ENCODE assay signal across 9 mouse cellular contexts in genomic region chr17:15343071-15343822, GRCm38 (mm10). TPM values are rescaled to one million over a fixed set of nuclear protein-coding genes. Genes with fewer than 3 reads are reported as not detected.
DNase-seq lines count a peak whose midpoint lies in the region; ATAC-seq and TF ChIP-seq lines count a peak whose summit lies in the region.
"Had no signal": no experiment of that assay in that cellular context is flagged by ENCODE, and none has a peak within 500 bp of the region (broad histone marks: within the 10 kb centered on the region; RNA-seq: fewer than 3 reads in every experiment).

No protein-coding gene starts in this region.

- no peak; the same call in 1 of the 2 replicates for ATAC-seq in liver, embryonic 11.5 days (replicated peaks; ENCODE audit: low FRiP score)
- no peak for ATAC-seq in liver, embryonic 12.5 days
- ATAC-seq in embryonic facial prominence, embryonic 11.5 days (replicated peaks; ENCODE audit: insufficient number of reproducible peaks, low FRiP score, low TSS enrichment, low read depth): peak; percentile 94

- H3K4me3 ChIP-seq in liver, embryonic 11.5 days (ENCODE audit: low read depth, low read length): no peak overlapping the region
- no peak overlapping the region for H3K4me3 ChIP-seq in liver, embryonic 12.5 days
- no peak overlapping the region for H3K4me3 ChIP-seq in embryonic facial prominence, embryonic 11.5 days (ENCODE audit: low read depth, low read length)
- no peak overlapping the region for H3K4me3 ChIP-seq in thymus, adult 2 months (ENCODE audit: control insufficient read depth, insufficient read depth, low read length)
- H3K4me3 ChIP-seq: stomach, embryonic 15.5 days had no signal

- no peak overlapping the region for H3K9ac ChIP-seq in liver, embryonic 11.5 days (ENCODE audit: low read depth, low read length)
- no peak overlapping the region for H3K9ac ChIP-seq in liver, embryonic 12.5 days
- H3K9ac ChIP-seq in embryonic facial prominence, embryonic 11.5 days (replicated peaks; ENCODE audit: low read length): peak overlapping the region; percentile 0; the same call in 1 of the 2 replicates
- H3K9ac ChIP-seq: stomach, embryonic 15.5 days had no signal

- no peaks in the 10 kb centered on the region for H3K27me3 ChIP-seq in liver, embryonic 11.5 days (replicated peaks; ENCODE audit: control insufficient read depth, insufficient read depth, low read length)
- no peaks in the 10 kb centered on the region; the same call in 1 of the 2 replicates for H3K27me3 ChIP-seq in liver, embryonic 12.5 days (replicated peaks)
- no peaks in the 10 kb centered on the region for H3K27me3 ChIP-seq in embryonic facial prominence, embryonic 11.5 days (ENCODE audit: control insufficient read depth, insufficient read depth, low read length)
- H3K27me3 ChIP-seq in thymus, adult 2 months (ENCODE audit: control insufficient read depth, insufficient read depth, low read length): no peaks in the 10 kb centered on the region
- H3K27me3 ChIP-seq: stomach, embryonic 15.5 days had no signal

- TF ChIP-seq POLR2A in thymus, adult 2 months (IDR thresholded peaks at IDR 0.05; ENCODE audit: control insufficient read depth, extremely low read depth, insufficient read depth, low read length, poor library complexity): no peak

- no peaks in the 10 kb centered on the region for H3K9me3 ChIP-seq in liver, embryonic 11.5 days (ENCODE audit: control insufficient read depth, low read length)
- H3K9me3 ChIP-seq in liver, embryonic 12.5 days (replicated peaks): no peaks in the 10 kb centered on the region
- no peaks in the 10 kb centered on the region for H3K9me3 ChIP-seq in embryonic facial prominence, embryonic 11.5 days (replicated peaks; ENCODE audit: control insufficient read depth, low read length)
- H3K9me3 ChIP-seq: stomach, embryonic 15.5 days had no signal

- H3K4me1 ChIP-seq in liver, embryonic 11.5 days (replicated peaks; ENCODE audit: control insufficient read depth, insufficient read depth, low read length): no peaks in the 10 kb centered on the region
- no peaks in the 10 kb centered on the region for H3K4me1 ChIP-seq in liver, embryonic 12.5 days
- no peaks in the 10 kb centered on the region for H3K4me1 ChIP-seq in embryonic facial prominence, embryonic 11.5 days (ENCODE audit: control insufficient read depth, insufficient read depth, low read length)
- no peaks in the 10 kb centered on the region for H3K4me1 ChIP-seq in thymus, adult 2 months (replicated peaks; ENCODE audit: control insufficient read depth, insufficient read depth, low read length)
- H3K4me1 ChIP-seq: stomach, embryonic 15.5 days had no signal

- no peak overlapping the region for H3K27ac ChIP-seq in liver, embryonic 11.5 days (ENCODE audit: low read depth, low read length)
- H3K27ac ChIP-seq in liver, embryonic 12.5 days: no peak overlapping the region
- H3K27ac ChIP-seq in embryonic facial prominence, embryonic 11.5 days (replicated peaks; ENCODE audit: low read depth, low read length): no peak overlapping the region
- no peak overlapping the region for H3K27ac ChIP-seq in thymus, adult 2 months (ENCODE audit: control insufficient read depth, insufficient read depth, low read length)
- H3K27ac ChIP-seq: stomach, embryonic 15.5 days had no signal

- H3K4me2 ChIP-seq in liver, embryonic 11.5 days: peak overlapping the region; percentile 21; the same call in 1 of the 2 replicates
- H3K4me2 ChIP-seq in liver, embryonic 12.5 days: no peak overlapping the region
- peak overlapping the region; percentile 16; the same call in 1 of the 2 replicates for H3K4me2 ChIP-seq in embryonic facial prominence, embryonic 11.5 days (ENCODE audit: low read depth, low read length)
- H3K4me2 ChIP-seq: stomach, embryonic 15.5 days had no signal

- TF ChIP-seq CTCF in thymus, adult 2 months (IDR thresholded peaks at IDR 0.05; ENCODE audit: borderline replicate concordance, control insufficient read depth, extremely low read depth, insufficient read depth, low read length, poor library complexity): no peak

- no peaks in the 10 kb centered on the region for H3K36me3 ChIP-seq in liver, embryonic 11.5 days (ENCODE audit: control insufficient read depth, insufficient read depth, low read length)
- no peaks in the 10 kb centered on the region for H3K36me3 ChIP-seq in liver, embryonic 12.5 days
- H3K36me3 ChIP-seq in embryonic facial prominence, embryonic 11.5 days (replicated peaks; ENCODE audit: control insufficient read depth, insufficient read depth, low read depth, low read length): no peaks in the 10 kb centered on the region
- no peaks in the 10 kb centered on the region for H3K36me3 ChIP-seq in thymus, adult 2 months (ENCODE audit: control insufficient read depth, insufficient read depth, low read length)
- H3K36me3 ChIP-seq: stomach, embryonic 15.5 days had no signal

- WGBS in liver, embryonic 11.5 days: 37% methylated on average over 14 of the region's 14 CpGs
- WGBS in liver, embryonic 12.5 days (ENCODE audit: insufficient replicate concordance): 36% methylated on average over 14 of the region's 14 CpGs
- 32% methylated on average over 14 of the region's 14 CpGs for WGBS in embryonic facial prominence, embryonic 11.5 days
- WGBS in thymus, adult 2 months: 85% methylated on average over 14 of the region's 14 CpGs

- no peak for DNase-seq in liver, embryonic 11.5 days (ENCODE audit: low spot score)
- peak; percentile 45 for DNase-seq in embryonic facial prominence, embryonic 11.5 days (ENCODE audit: low spot score)
- peak; percentile 3 for DNase-seq in layer of hippocampus, adult 9-10 months (ENCODE audit: low spot score)
- peak; percentile 85 for DNase-seq in retina, embryonic 14.5 days (ENCODE audit: low spot score)
- DNase-seq in thymus, adult 2 months: no peak
- DNase-seq in thymus, postnatal 4 days: no peak
- no peak for DNase-seq in thymus, postnatal 0 days (ENCODE audit: low spot score)

RNA-seq across cellular contexts. Expression of gene Dll1, which starts 33.4 kb away (rescaled TPM):
- polyA plus RNA-seq in liver, embryonic 11.5 days (2014; fragmentation: Nextera tagmentation; extraction: Ambion mirVana): 2.2 and 2.3 TPM in 2 replicates
- polyA plus RNA-seq in liver, embryonic 12.5 days (2016; fragmentation: Nextera tagmentation; extraction: Ambion mirVana): 1.5 and 1.7 TPM in 2 replicates
- 9.0 and 9.6 TPM in 2 replicates for polyA plus RNA-seq in embryonic facial prominence, embryonic 11.5 days (2014; fragmentation: Nextera tagmentation; extraction: Ambion mirVana)
- polyA plus RNA-seq in thymus, adult 2 months (2012; rRNA removed): 5.8 and 9.8 TPM in 2 replicates
- polyA plus RNA-seq in thymus, postnatal 0 days (2015; fragmentation: Nextera tagmentation; extraction: Ambion mirVana): 4.2 and 4.7 TPM in 2 replicates

RNA-seq across cellular contexts. Expression of gene Fam120b, which starts 52.8 kb away (rescaled TPM):
- 13.0 and 15.3 TPM in 2 replicates for polyA plus RNA-seq in liver, embryonic 11.5 days (2014; fragmentation: Nextera tagmentation; extraction: Ambion mirVana)
- 8.6 and 8.9 TPM in 2 replicates for polyA plus RNA-seq in liver, embryonic 12.5 days (2016; fragmentation: Nextera tagmentation; extraction: Ambion mirVana)
- 30.2 and 30.6 TPM in 2 replicates for polyA plus RNA-seq in embryonic facial prominence, embryonic 11.5 days (2014; fragmentation: Nextera tagmentation; extraction: Ambion mirVana)
- 13.0 and 13.2 TPM in 2 replicates for polyA plus RNA-seq in thymus, adult 2 months (2012; rRNA removed)
- 16.2 and 17.2 TPM in 2 replicates for polyA plus RNA-seq in thymus, postnatal 0 days (2015; fragmentation: Nextera tagmentation; extraction: Ambion mirVana)

Comparison
In these comparisons a context has a peak if more than half of its experiments do, and no peak if none do; other contexts are left out.
1. DNase-seq: peak in embryonic facial prominence, embryonic 11.5 days (single experiment), layer of hippocampus, adult 9-10 months (single experiment) and retina, embryonic 14.5 days (single experiment); none in liver, embryonic 11.5 days (single experiment), thymus, adult 2 months (single experiment), thymus, postnatal 4 days (single experiment) and thymus, postnatal 0 days (single experiment).